Mouse (Mus musculus) CH12.LX (cell line): Measurements from ENCODE around the gene Zfp110.

Source experiments
- CTCF ChIP-seq, 2 experiments: IDR thresholded peaks in 1 of 2; conservative IDR thresholded peaks in 1 of 2; 2 replicates each; pipeline ENCODE4 v1.5.1; 2011 to 2012; ENCODE audit warnings: low read depth in 2 of 2, low read length in 2 of 2, improper control_type of control experiment in 1 of 2, inconsistent platforms in 1 of 2, mild to moderate bottlenecking in 1 of 2, moderate library complexity in 1 of 2
- MXI1 ChIP-seq: IDR thresholded peaks from 2 replicates; pipeline ENCODE4 v1.6.1; 2011; ENCODE audit warnings: mild to moderate bottlenecking, low read depth, low read length, improper control_type of control experiment
- POLR2AphosphoS2 ChIP-seq: IDR thresholded peaks from 2 replicates; pipeline ENCODE4 v1.6.1; 2011; ENCODE audit warnings: low read depth, low read length, improper control_type of control experiment

DNA sequence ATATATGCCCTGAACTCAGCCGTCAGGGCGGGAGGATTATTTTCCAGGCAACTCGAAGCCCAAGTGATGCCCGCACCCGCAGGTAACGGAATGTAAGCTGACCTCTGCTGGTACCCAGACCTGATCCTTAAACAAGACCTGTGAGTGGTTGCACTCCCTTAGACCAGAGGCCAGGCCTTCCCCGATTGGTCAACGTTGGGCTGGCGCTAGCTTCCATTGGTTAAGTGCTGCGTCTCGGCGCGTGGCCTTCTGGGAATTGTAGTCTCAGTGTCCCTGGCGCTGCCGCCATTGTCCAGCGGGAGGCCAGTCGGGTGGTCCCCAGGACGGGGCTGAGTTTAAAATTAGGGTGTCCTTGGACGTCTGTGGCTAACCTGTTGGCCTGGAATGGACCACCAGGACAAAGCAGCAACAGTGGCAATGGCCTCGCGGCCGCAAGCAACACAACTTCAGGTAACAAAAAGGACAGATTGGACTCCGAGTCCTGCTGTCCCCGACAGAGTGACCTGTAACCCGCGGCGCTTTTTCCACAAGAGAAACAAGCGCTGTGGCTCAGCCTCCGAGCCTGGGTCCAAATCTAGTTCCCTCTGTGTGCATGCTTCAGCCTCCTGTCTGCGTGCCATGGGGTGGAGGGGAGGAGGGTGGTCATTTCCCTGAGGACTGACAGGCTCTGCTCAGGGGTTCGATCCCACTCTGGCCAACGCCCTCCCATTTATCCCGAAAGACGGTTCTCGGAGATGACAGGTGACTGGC lies 46.5 kb downstream of the Zfp110 start, which contains the start of gene Zfp128:
- TF ChIP-seq POLR2AphosphoS2 (no peak), MXI1 (no peak), CTCF (conservative IDR thresholded peaks at IDR 0.05 in 1 of 2, IDR thresholded peaks at IDR 0.05 in 1 of 2; ENCODE audit: low read depth in 2 of 2, low read length in 2 of 2) (peak in 1 of 2 experiments; percentile 9; a peak in 1 of 4 replicates)
